Mouse (Mus musculus) thymus, adult 2 months (tissue): ENCODE results near the gene Shisal1. TPM values are rescaled to one million over a fixed set of nuclear protein-coding genes. Genes with fewer than 3 reads are reported as not detected.

Source experiments
- DNase-seq: peaks from one replicate; pipeline ENCODE4 v3.0.0; 2021
- H3K27ac ChIP-seq: fragments of 200-500 bp; 2 replicates; pipeline ENCODE4 v1.5.1; 2012; ENCODE audit warnings: low read length, control low read depth; ENCODE audit not compliant: control insufficient read depth, insufficient read depth
- H3K27me3 ChIP-seq: fragments of 200-500 bp; 2 replicates; pipeline ENCODE4 v1.6.1; 2012; ENCODE audit warnings: mild to moderate bottlenecking, low read length, moderate library complexity, mixed read lengths; ENCODE audit not compliant: control insufficient read depth, insufficient read depth
- H3K36me3 ChIP-seq: fragments of 200-500 bp; 2 replicates; pipeline ENCODE4 v1.6.1; 2012; ENCODE audit warnings: mild to moderate bottlenecking, low read length, moderate library complexity; ENCODE audit not compliant: control insufficient read depth, insufficient read depth
- H3K4me1 ChIP-seq: fragments of 200-500 bp; replicated peaks from 2 replicates; pipeline ENCODE4 v1.6.1; 2012; ENCODE audit warnings: low read length; ENCODE audit not compliant: control insufficient read depth, insufficient read depth
- H3K4me3 ChIP-seq: fragments of 200-500 bp; 2 replicates; pipeline ENCODE4 v1.5.1; 2012; ENCODE audit warnings: mild to moderate bottlenecking, low read length, control low read depth, moderate library complexity; ENCODE audit not compliant: control insufficient read depth, insufficient read depth
- CTCF ChIP-seq: fragments of 200-500 bp; IDR thresholded peaks from 2 replicates; pipeline ENCODE4 v1.5.1; 2012; ENCODE audit warnings: mild to moderate bottlenecking, control low read depth, low read length, moderate library complexity, borderline replicate concordance; ENCODE audit not compliant: control insufficient read depth, poor library complexity, insufficient read depth; ENCODE audit errors: extremely low read depth
- POLR2A ChIP-seq: fragments of 200-500 bp; IDR thresholded peaks from 2 replicates; pipeline ENCODE4 v1.6.1; 2012; ENCODE audit warnings: mild to moderate bottlenecking, low read length, control low read depth, moderate library complexity; ENCODE audit not compliant: control insufficient read depth, poor library complexity, insufficient read depth; ENCODE audit errors: extremely low read depth
- WGBS: fragments of 180-500 bp; shearing (Covaris S2); methylation state at CpG from one replicate; pipeline ENCODE4 v1.1.7; 2018; 5-methylcytosine and 5-hydroxymethylcytosine counted together
- polyA plus RNA-seq: library from polyadenylated mRNA; depleted of rRNA; stranded (reverse); fragments of >200 nt; gene quantifications from 2 replicates; pipeline ENCODE4 v1.2.3, GENCODE M21; 2012

Shisal1 gene
- polyA plus RNA-seq, 1 experiment, result 9.3 TPM

- Histone ChIP-seq H3K4me3 (no peak overlapping the region), H3K36me3 (no peaks in the 10 kb centered on the region), H3K4me1 (no peaks in the 10 kb centered on the region), H3K27me3 (no peaks in the 10 kb centered on the region), H3K27ac (no peak overlapping the region)
- 91% methylated on average over 5 of the region's 5 CpGs for whole genome bisulfite sequencing
- no peak for TF ChIP-seq CTCF
- TF ChIP-seq POLR2A, result no peak
- DNase-seq, result no peak
These were observed 16.4 kb downstream of the Shisal1 start for GRCm38 (mm10) chr15:84430482-84430881.

DNA sequence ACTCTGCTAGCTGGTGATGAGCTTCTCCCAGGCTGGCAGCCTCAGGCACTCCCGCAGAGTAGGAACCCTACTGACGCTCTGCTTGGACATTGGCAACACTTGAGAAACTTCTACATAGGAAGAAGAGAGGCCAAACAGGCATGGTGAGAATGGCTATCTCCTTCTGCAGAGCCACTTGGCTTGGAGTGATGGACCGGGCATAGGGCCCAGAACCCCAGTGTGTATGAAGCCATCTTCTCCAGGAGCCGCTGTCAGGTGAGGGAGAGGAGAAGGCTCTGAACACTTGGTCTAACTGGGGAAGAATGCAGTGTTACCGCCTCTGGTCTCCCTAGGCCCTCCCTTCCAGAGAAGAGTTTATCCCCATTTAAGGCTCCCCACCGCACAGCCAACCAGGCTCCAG, 19.3 kb downstream of the Shisal1 start:
- DNase-seq, result no peak
- H3K36me3 ChIP-seq, result no peaks in the 10 kb centered on the region
- WGBS, result 97% methylated on average over 6 of the region's 6 CpGs
- no peaks in the 10 kb centered on the region for H3K4me1 ChIP-seq
- no peak for TF ChIP-seq POLR2A
- TF ChIP-seq CTCF, result no peak
- H3K27me3 ChIP-seq, result no peaks in the 10 kb centered on the region
- H3K4me3 ChIP-seq, result no peak overlapping the region
- H3K27ac ChIP-seq, result no peak overlapping the region

- WGBS, result 95% methylated on average over 5 of the region's 5 CpGs
- DNase-seq, result no peak
- Histone ChIP-seq H3K4me1 (no peaks in the 10 kb centered on the region), H3K27ac (no peak overlapping the region), H3K4me3 (no peak overlapping the region), H3K27me3 (no peaks in the 10 kb centered on the region), H3K36me3 (no peaks in the 10 kb centered on the region)
- TF ChIP-seq CTCF, result no peak
- TF ChIP-seq POLR2A, result no peak
These were observed 21.2 kb downstream of the Shisal1 start for GRCm38 (mm10) chr15:84425733-84426132.

DNA sequence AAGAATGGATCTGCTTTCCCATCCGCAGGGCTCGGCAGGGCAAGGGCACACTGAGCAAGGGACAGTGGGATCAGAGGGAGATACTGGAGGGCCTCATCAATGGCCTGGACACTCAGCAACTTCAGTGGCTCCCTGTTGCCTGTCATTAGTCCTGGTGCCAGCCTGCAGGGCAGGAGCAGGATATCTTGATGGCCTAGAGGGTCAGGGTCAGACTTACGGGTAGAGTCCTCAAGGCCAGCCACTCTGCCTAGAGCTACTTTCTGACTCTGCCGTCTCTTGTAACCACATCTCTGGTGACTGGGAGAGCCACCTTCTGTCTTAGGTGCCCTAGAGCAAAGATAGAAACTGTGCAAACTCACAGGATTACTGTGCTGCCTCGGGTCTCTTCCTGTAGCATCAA, 23.1 kb downstream of the Shisal1 start:
- no peaks in the 10 kb centered on the region for H3K27me3 ChIP-seq
- no peak overlapping the region for H3K27ac ChIP-seq
- no peaks in the 10 kb centered on the region for H3K4me1 ChIP-seq
- no peaks in the 10 kb centered on the region for H3K36me3 ChIP-seq
- no peak for DNase-seq
- no peak overlapping the region for H3K4me3 ChIP-seq
- WGBS, result 94% methylated on average over 5 of the region's 5 CpGs
- TF ChIP-seq POLR2A (no peak), CTCF (no peak)

- TF ChIP-seq CTCF, result no peak
- no peak for TF ChIP-seq POLR2A
- 83% methylated on average over 4 of the region's 4 CpGs for WGBS
These were observed 28.7 kb downstream of the Shisal1 start for GRCm38 (mm10) chr15:84418266-84418610.

GRCm38 (mm10) chr15:84417592-84418265, 29.2 kb downstream of the Shisal1 start:
- WGBS, result 87% methylated on average over 13 of the region's 13 CpGs
- Histone ChIP-seq H3K27ac (no peak overlapping the region), H3K4me3 (no peak overlapping the region), H3K4me1 (no peaks in the 10 kb centered on the region), H3K27me3 (no peaks in the 10 kb centered on the region), H3K36me3 (no peaks in the 10 kb centered on the region)
- no peak for TF ChIP-seq CTCF
- no peak for TF ChIP-seq POLR2A
- DNase-seq, result no peak

More at GRCm38 (mm10) chr15:84418266-84418610, 28.7 kb downstream of the Shisal1 start:
- Histone ChIP-seq H3K27ac (no peak overlapping the region), H3K36me3 (no peaks in the 10 kb centered on the region), H3K4me3 (no peak overlapping the region), H3K27me3 (no peaks in the 10 kb centered on the region), H3K4me1 (no peaks in the 10 kb centered on the region)
- no peak for DNase-seq

- Histone ChIP-seq H3K27me3 (no peaks in the 10 kb centered on the region), H3K4me3 (no peak overlapping the region), H3K27ac (no peak overlapping the region), H3K4me1 (no peaks in the 10 kb centered on the region), H3K36me3 (no peaks in the 10 kb centered on the region)
- DNase-seq, result no peak
- TF ChIP-seq CTCF (no peak), POLR2A (no peak)
- WGBS, result 98% methylated on average over 14 of the region's 14 CpGs
These were observed 29.9 kb downstream of the Shisal1 start for GRCm38 (mm10) chr15:84417017-84417416.
